Mouse (Mus musculus): ENCODE data around the gene Tmem177.

Tmem177 gene

DNA sequence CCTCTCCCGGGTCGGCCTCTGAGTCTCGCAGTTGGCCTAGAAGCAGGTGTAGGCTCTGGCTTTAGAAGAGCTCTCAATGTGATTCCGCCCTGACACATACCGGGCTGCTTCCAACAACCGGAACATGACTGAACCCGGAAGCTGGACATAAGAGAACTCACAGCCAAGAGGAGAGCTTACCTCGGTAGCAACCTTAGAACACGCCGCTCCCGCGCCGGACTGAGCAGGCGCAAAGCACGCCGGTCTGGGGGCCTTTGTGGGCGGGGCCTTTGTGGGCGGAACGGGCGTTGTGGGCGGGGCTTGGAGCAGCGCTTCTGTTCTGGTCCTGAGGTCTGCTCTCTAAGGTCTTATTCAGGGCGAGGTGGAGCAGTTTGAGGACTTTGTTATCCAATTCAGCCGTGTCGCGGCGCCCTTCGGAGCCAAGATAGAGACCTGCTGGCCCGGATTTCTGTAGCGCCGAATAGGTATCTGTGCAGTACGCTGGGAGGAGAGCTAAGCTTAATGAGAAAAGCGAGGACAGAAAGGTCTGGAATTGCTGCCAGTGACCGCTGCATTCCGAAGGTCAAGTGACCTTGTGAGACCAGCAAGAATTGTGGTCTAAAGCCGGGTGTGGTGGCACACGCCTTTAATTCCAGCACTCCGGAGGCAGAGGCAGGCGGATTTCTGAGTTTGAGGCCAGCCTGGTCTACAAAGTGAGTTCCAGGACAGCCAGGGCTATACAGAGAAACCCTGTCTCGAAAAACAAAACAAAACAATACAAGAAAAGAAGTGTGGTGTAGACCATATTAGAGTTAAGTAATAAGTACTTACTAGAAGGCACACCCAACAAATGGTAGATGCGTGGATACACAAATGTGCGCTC lies at the start of gene Tmem177:
Gene Tmem177, minus strand, starts transcription at position 256 of the 862 bp plus-strand sequence.
- peak; percentile 96 for DNase-seq (ENCODE audit: low spot score)

DNA sequence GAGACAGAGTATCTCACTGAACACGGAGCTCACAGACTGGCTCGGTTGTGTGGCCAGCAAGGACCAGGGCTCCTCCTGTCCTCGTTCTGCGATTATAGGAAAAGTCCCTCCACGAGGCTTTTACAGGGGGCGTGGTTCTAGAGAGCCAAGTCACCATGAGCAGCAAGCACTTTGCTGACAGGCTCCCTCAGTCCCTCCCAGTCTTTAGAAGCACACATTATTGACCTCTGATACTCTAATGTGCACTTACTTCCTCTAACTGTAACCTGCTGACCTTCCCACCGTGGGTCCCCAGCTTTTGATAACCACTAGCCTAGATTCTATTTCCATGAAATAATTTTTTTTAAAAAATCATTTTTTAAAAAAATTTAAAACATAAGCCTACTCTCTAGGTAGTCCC lies 46.9 kb upstream of the Tmem177 start:
- no peak for DNase-seq (ENCODE audit: low spot score)

DNA sequence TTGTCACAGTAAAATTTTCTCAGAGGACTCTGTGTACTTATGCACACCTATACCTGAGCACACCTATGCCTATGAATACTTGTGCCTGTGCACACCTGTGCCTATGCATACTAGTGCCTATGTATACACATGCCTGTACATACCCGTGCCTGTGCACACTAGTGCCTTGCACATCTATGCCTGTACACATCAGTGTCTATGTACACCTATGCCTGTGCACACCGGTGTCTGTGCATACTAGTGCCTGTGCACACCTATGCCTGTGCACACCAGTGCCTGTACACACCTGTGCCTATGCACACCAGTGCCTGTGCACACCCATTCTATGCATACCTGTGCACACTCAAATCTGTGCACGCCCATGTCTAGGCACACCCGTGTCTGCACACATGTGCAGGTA lies 46.5 kb upstream of the Tmem177 start:
- no peak for DNase-seq (ENCODE audit: low spot score)

DNA sequence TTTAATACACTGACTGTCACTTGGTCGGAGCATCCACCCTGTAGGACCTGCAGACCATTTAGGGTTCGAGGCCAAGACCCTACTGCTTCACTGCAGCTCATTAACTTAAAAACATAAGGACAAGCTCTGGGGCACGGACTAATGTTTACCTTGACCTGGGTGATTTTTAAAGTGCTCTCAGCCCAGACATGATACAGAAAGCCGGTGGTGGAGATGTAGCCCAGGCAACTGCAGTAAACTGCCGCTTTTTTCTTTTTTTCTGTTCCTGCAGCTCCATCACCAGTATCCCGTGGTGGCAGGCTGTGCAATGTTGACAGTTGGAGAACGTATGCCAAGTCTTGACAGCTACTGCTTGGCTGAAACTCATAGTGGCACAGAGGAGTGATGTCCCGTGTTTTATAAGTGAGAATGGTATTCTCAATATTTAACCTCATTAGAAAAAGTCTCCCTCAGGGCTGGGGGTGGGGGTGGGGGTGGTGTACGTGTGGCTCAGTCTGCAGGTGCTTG lies 44.8 kb upstream of the Tmem177 start:
- no peak for DNase-seq (ENCODE audit: low spot score)

DNA sequence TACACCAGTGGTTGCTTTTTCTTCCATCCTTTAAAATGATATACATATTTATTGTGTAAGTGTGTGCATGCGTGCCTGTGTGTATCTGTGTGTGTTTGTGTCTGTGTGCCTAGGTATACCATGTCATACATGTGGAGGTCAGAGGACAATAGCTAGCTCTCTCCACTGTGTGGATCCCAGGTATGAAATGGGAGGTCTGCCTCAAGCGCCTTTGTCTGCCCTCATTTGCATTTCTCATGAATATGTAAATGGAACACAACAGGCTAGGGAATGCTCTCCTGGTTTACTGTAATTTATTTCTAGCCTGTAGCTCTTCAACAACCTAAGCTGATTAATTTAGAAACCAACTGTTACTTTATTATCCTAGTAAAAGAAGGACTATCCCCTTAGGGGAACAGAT lies 41.7 kb upstream of the Tmem177 start:
- no peak for DNase-seq (ENCODE audit: low spot score)

DNA sequence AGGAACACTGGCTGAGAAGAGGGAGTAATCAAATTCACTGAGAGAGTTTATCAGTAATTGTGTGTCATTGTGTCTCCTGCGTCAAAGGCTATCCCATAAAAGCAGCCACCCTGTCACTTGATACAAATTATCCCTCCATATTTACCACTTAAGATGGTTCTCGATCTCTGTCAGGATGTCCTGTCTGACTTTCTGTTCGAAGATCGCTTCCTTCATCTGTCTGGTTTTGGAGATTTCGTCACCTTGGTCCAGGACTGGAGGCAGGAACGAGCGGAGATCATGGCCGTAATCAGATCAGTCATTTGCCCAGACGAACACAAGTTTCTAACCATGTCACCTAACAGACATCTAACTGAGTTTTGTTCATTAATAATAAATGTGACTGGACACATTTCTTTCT lies 40.4 kb upstream of the Tmem177 start:
- no peak for DNase-seq (ENCODE audit: low spot score)

DNA sequence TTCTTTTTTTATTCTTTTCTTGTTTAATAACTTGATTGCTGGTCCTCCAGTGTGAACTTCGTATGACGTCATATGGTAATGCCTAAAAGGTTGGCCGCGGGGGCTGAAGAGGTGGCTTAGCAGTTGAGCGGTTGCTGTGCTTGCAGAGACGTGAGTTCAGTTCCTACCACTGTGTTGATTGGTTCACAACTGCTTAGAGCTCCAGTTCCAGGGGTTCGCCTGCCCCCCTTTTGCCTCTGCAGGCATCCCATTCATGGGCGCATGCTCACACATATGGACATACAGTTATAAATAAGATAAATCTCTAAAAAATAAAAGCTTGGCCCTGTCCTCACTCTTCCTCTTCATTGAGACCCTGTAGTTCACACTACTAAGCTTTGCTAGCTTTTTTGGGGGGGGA lies 37.1 kb upstream of the Tmem177 start:
- no peak for DNase-seq (ENCODE audit: low spot score)

DNA sequence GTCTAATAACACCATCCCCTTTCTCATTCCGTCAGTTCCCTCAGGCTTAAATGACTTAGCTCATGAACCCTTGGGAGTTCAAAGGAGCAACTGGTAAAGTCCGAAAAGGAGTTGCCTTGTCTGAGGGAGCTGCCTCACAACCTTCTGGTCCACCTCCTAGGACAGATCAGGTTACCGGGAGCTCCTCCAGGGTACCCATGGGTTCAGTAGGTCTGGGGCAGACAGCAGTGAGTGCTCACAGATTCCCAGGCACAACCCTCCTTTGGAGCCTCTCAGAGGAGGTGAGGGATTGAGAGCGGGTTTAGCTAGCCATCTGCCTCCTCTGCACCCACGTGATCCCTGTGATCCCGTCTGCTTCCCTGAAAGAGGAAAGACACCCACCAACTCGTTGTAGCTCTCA lies 23.9 kb upstream of the Tmem177 start:
- no peak for DNase-seq (ENCODE audit: low spot score)

DNA sequence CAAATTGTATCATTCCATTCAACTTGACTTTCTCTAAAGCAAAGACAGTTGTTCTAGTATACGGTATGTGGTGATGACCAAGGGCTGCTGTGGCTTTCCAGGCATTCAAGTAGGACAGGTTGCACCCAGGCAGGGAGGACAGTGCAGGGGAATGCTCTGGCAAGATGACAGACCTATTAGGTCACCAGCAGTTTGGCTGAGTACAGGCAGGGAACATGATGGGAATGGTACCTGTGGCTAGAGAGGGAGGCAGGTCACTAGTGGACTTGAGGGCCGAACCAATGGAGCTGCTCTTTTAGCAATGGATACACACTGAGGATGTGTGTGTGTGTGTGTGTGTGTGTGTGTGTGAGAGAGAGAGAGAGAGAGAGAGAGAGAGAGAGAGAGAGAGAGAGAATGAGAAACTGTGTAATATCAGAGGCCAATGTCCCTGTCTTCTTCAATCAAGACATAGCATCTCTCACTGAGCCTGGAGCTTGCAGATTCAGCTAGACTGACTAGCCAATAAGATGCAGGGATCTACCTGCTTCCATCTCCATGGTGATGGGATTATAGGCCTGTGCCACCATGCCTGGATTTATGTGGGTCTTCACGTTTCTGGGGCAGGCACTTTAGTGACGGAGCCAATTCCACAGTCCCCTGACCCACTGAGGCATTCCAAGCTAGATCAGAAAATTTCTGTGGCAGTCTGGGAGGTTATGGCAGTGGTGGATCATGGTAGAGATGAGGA lies 18.6 kb upstream of the Tmem177 start:
- DNase-seq (ENCODE audit: low spot score): no peak

DNA sequence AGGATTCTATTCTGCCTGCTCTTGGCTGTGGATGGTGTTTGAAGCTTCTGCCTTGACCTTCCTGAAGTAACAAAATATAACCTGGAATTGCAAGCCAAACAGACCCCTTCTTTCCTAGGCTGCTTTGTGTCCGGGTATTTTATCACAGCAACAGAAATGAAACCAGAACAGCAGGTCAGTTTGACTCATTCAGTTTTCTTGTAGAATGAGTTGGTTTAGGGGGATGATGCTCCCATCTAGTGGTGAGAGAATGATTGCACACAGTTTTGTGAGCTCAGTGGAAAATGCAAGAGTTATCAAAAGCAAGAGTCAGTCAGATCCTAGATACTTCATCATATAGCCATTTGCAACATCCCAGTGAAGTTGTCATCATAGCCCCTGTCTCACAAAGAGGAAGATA lies 16.7 kb upstream of the Tmem177 start:
- DNase-seq (ENCODE audit: low spot score): no peak

DNA sequence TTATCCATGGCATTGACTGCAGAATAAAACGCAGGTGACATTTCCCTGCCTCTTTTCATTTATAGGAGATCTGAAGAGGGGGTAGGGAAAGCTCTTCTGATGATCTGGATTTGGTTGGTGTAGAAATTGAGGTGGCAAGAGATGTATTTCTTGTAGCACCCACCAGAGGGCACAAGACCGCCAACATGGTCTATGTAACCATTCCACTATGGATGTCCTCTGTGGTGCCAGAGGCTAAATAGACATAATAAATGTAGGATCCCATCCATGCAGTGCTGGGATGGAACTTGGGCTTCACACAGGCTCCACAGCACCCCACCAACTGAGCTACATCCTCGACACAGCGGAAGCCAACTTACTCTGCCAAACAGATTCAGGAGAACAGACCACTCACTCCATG lies 6.3 kb upstream of the Tmem177 start:
- DNase-seq (ENCODE audit: low spot score): no peak

DNA sequence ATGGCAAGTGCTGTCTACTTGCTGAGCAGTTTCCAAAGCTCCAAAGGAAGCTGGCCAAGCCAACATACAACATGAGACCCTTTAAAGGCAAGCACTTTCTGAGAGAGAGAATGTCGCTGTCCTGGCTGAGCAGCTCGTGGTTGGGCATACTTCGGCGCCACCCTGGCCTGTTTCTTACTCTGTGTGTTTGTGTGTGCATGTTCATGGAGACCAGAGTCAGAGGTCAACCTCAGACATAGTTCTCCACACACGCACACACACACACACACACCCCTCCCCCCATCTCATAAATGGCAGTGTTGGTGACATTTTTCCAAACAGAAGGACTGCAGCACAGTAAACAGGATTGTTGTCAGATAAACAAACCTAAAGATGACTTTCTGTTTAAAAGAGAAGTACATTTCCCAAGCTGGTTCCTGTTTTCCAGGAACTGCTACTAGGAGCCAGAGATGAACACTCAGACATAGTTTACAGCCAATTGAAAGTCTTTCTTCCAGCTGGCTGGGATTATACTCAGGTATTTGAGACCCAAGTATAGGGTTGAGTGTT lies 3.9 kb upstream of the Tmem177 start:
- DNase-seq (ENCODE audit: low spot score): no peak

DNA sequence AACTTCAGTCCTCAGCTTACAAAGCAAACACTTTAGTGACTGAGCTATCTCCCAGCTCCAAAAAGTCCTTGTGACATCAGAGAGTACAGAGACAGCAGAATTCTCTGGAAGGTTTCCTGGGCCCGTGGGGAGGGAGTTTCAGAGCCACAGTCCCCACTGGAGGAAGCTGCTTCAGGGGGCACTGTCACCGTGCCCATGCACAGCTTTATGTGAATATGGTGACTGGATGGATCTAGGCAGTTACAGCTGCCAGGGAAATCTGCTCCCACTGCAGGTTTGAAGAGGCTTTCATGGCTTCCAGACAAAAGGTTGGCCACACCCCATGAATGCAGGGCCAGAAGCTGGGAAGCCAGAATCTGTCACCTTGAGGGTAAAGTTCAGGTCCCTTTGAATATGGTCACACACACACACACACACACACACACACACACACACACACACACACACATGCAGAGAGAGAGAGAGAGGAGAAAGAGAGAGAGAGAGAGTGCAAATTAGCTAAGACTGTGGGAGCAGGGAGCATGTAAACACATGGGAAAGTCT lies 5.7 kb downstream of the Tmem177 start:
- DNase-seq (ENCODE audit: low spot score): no peak

DNA sequence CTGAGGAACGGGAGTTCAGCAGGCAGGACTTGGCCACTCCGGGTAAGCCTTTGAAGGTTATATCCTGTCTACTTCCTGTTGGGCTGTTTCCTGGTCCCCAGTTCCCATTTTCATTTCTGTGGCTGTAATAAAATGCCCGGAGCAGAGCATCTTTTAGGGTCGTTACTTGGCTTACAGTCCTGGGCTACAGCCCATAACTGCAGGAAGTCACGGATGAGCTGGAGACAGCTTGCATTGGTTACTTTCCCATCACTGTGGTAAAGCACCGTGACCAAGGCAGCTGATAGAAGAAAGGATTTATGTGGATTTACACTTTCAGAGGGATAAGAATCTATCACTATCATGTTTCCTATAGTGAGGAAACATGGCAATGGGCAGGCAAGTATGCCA lies 9.8 kb downstream of the Tmem177 start:
- no peak for DNase-seq (ENCODE audit: low spot score)

DNA sequence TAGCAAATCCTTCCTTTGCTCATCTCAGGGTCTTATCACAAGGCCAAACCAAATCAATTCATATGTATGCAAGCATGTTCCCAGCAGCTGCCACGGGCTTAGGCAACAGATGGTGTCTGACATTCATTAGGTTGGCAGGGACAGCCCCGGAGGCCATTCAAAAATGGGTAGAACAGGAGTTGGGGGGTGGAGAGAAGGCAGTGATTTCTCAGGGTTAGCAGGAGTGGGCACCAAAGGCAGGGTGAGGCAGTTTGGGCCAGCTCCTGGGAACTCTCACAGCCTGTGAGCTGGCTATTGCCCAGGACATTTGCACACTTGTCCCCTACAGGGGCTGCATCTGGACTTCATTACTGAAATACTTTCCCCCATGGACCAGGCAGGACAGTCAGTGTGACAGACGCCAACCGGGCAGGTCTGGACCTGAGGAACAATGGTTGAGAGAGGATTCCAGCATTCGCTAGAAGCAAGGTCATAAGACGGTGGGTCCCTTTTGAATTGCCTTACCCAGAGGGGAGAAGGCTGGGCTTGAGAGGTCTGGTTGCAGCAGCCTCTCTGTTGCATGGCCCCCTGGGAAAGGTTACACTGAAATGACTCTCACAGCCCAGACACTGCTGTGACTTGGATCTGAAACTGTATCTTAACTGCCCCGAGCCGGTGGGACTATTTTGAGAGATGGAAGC lies 10.3 kb downstream of the Tmem177 start:
- DNase-seq (ENCODE audit: low spot score): no peak

DNA sequence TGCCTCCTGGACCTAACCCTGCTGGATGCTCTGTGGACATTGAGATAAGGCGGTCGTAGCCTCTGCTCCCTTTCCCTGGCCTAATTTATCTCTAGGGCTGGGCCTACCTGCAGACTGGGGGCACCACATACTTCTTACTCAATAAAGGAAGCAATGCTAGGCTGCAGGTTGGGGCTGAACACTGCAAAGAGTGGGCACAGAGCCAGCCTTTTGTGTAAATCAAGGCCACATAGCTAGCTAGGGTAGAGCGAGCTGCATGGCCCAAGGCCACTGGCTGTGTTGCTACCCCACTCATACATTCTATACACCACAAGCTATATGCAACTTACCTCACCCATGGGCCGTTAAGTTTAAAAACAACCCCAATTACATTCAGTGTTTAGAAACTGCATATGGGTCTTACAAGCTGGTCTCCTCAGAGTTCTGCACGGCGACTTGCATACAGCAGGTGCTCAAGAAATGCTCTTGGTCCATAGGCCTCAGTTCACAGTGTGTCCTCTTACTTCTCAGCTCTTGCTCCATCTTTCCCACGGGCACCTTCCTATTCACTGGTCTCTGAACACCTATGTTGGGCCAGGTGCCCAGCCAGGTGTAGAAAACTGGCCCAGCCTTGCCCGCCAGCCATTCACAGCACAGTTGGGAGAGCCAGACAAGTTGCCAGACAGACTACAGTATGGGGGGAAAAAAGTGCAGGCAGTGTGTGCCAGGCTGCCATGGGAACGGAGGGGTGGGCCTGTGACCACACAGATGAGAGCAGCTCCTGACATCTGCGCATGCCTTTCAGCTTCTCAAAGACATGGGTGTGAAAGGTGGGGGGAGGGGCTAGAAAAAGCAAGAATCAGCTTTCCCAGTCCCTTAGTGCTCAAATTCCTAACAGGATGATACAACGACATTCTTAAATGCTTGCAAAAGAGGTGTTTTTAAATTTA lies 13.5 kb downstream of the Tmem177 start:
- no peak for DNase-seq (ENCODE audit: low spot score)

DNA sequence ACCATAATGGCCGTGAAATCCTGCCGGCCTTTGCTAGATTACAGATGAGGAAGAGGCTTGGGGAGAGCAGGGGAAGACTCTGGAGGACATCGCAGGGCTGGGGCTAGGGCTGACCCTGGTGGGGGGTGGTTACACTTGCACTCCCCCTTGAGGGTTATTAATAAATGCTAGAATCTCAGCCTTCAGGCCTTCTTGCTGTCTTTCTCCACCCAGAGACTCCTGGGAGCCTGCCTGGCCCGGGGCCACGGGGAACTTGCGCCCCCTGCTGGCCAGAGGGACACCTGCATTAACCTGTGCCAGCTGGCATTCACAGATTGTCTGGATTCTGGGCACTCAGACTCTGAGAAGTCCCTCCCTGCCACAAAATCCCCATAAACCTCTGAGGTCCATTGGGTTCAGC lies 18.1 kb downstream of the Tmem177 start:
- DNase-seq (ENCODE audit: low spot score): peak; percentile 61

DNA sequence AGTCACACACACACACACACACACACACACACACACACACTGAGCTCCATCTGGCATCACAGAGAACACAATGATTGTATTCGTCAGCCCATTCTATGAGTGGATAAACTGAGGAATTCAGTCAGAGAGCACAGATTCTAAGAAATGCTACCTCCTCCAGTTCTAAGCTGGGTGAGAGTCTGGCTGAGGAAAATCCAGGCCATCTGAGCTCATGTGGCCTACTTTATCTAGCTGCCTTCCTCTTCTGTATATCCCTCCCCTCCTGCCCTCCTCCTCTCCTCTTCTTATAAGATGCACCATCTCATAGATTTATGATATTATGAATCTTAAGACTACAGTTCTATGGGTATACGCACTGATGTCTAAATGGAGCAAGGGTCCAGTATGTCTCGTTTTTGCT lies 19.4 kb downstream of the Tmem177 start:
- DNase-seq (ENCODE audit: low spot score): no peak

DNA sequence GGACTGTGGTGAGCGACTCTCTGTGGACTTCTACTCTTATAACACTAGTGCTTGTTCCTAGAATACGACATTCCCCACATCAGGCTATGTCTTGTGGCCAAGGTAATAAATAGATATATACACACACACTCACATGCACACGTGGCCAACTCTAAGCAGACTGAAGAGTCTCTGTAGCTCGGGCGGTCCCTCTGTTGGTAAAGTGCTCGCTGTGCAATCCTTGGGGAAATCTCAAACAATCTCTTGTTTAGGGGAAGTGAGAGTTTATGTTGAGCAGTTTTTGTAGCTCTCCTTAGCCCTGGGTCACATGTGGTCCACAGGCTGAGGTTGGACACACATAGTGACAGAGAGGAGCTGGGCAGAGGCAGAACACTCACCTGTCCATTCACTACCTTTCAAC lies 20.1 kb downstream of the Tmem177 start:
- no peak for DNase-seq (ENCODE audit: low spot score)

DNA sequence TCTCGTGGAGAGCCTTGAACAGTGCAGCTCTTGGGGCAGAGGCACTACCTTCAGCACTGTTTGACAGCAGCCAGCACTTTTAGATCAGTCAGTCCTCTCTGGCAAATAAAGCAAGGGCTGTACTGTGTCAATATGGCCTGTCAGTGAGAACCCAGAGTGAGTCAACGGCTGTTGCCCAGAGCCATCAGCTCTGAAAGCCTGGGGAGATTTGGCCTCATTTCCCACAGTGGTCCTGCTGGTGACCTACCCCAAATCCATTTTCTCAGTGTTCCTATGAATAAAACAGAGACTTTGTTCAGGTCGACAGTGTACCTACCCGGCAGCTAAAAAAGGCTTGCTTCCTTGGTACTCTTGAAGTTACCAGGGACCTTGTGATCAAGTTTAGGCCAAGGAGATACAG lies 21.1 kb downstream of the Tmem177 start:
- DNase-seq (ENCODE audit: low spot score): no peak

DNA sequence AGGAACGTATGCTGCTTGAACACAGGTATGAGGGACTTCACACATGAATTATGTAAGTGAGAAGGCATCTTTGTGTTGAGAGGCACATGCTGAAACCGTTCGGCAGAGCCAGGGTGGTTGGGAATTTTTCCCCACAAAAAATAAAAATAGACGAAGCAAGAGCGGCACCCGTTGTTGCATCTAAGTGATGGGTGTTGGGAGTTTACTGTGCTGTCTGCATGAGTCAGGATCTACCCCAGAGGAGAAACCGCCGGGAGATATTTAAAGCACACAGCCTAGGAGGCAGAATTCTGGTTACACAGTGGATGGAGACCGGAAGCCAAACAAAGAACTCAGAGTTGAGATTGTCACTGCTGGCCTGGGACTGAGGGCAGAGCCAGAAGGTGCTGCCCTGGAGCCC lies 21.9 kb downstream of the Tmem177 start:
- no peak for DNase-seq (ENCODE audit: low spot score)
